Mouse (Mus musculus): Measurements from ENCODE around the gene Lrba. TPM values are rescaled to one million over a fixed set of nuclear protein-coding genes. Genes with fewer than 3 reads are reported as not detected.

The Lrba gene
- polyA plus RNA-seq, 1 experiment from 2014 or later, result 2.6 TPM

GRCm38 (mm10) chr3:86251212-86251611 is 26.7 kb downstream of the Lrba start:
- no peaks in the 10 kb centered on the region for H3K36me3 ChIP-seq (ENCODE audit: control insufficient read depth, insufficient read depth, low read length)
- H3K27ac ChIP-seq (replicated peaks), result no peak overlapping the region
- H3K9ac ChIP-seq (ENCODE audit: low read length), result no peak overlapping the region
- H3K4me2 ChIP-seq (replicated peaks; ENCODE audit: low read depth), result no peak overlapping the region
- WGBS, result 67% methylated on average over 1 of the region's 1 CpGs
- no peak for ATAC-seq (ENCODE audit: low FRiP score, low TSS enrichment)
- TF ChIP-seq EP300 (optimal IDR thresholded peaks at IDR 0.05), result no peak
- no peak for TF ChIP-seq CTCF (IDR thresholded peaks at IDR 0.05; ENCODE audit: low read depth)
- no peak for DNase-seq (ENCODE audit: low spot score)
- H3K4me1 ChIP-seq (replicated peaks; ENCODE audit: control insufficient read depth, insufficient read depth), result no peaks in the 10 kb centered on the region
- H3K27me3 ChIP-seq (ENCODE audit: control insufficient read depth, insufficient read depth, low read length), result no peaks in the 10 kb centered on the region
- H3K4me3 ChIP-seq (ENCODE audit: low read depth, low read length), result no peak overlapping the region
- no peaks in the 10 kb centered on the region for H3K9me3 ChIP-seq (ENCODE audit: control insufficient read depth, low read length)

DNA sequence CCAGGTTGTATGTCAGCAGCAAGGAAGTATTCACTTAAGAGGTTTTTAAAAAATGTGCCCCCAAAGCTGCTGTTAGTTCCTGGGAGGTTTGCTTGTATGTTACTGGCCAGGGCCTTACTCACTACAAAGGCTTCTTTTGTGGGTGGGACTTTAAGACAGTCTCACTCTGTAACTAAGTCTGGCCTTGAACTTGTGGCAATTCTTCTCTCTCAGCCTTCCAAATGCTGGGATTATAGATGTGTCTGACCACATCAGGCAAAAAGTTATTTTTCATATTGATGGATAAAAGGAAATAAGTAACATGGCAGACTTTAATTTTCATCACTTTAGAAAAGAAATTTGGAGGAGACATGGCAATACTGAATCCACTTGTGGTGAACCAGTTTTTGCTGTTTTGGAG is 28.1 kb downstream of the Lrba start:
- TF ChIP-seq CTCF (IDR thresholded peaks at IDR 0.05; ENCODE audit: low read depth) (no peak), EP300 (optimal IDR thresholded peaks at IDR 0.05) (no peak)
- H3K9me3 ChIP-seq (ENCODE audit: control insufficient read depth, low read length), result no peaks in the 10 kb centered on the region
- H3K4me1 ChIP-seq (replicated peaks; ENCODE audit: control insufficient read depth, insufficient read depth), result no peaks in the 10 kb centered on the region
- no peak overlapping the region for H3K4me2 ChIP-seq (replicated peaks; ENCODE audit: low read depth)
- H3K4me3 ChIP-seq (ENCODE audit: low read depth, low read length), result no peak overlapping the region
- DNase-seq (ENCODE audit: low spot score) (no peak), ATAC-seq (ENCODE audit: low FRiP score, low TSS enrichment) (no peak)
- no peak overlapping the region for H3K27ac ChIP-seq (replicated peaks)
- H3K27me3 ChIP-seq (ENCODE audit: control insufficient read depth, insufficient read depth, low read length), result no peaks in the 10 kb centered on the region
- no peak overlapping the region for H3K9ac ChIP-seq (ENCODE audit: low read length)
- no peaks in the 10 kb centered on the region for H3K36me3 ChIP-seq (ENCODE audit: control insufficient read depth, insufficient read depth, low read length)

- Histone ChIP-seq H3K4me2 (replicated peaks; ENCODE audit: low read depth) (no peak overlapping the region), H3K9ac (ENCODE audit: low read length) (no peak overlapping the region), H3K4me1 (replicated peaks; ENCODE audit: control insufficient read depth, insufficient read depth) (no peaks in the 10 kb centered on the region), H3K27ac (replicated peaks) (no peak overlapping the region), H3K27me3 (ENCODE audit: control insufficient read depth, insufficient read depth, low read length) (no peaks in the 10 kb centered on the region), H3K9me3 (ENCODE audit: control insufficient read depth, low read length) (no peaks in the 10 kb centered on the region), H3K36me3 (ENCODE audit: control insufficient read depth, insufficient read depth, low read length) (no peaks in the 10 kb centered on the region), H3K4me3 (ENCODE audit: low read depth, low read length) (no peak overlapping the region)
- DNase-seq (ENCODE audit: low spot score) (no peak), ATAC-seq (ENCODE audit: low FRiP score, low TSS enrichment) (no peak)
- TF ChIP-seq EP300 (optimal IDR thresholded peaks at IDR 0.05), result no peak
- no peak for TF ChIP-seq CTCF (IDR thresholded peaks at IDR 0.05; ENCODE audit: low read depth)
- 53% methylated on average over 3 of the region's 3 CpGs for WGBS
Observed at GRCm38 (mm10) chr3:86253071-86253470, 28.6 kb downstream of the Lrba start.

DNA sequence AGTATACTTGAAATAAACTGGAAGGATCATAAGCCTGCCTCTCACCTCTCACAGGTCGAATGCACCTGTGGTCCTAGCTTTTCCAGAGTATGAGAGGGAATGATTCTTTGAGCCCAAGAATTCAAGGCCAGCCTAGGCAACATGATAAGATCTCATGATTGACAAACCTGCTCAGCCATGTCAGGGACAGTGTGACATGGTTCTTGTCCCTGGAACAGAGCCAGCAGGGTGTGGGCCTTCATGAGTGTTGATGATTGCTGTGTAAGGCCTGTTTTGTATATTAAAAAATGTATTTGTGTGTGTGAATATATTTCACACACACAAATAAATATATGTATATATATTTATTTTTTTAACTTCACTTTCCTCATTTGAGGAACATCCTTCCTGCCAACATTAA is 29.3 kb downstream of the Lrba start:
- Histone ChIP-seq H3K27me3 (ENCODE audit: control insufficient read depth, insufficient read depth, low read length) (no peaks in the 10 kb centered on the region), H3K4me1 (replicated peaks; ENCODE audit: control insufficient read depth, insufficient read depth) (no peaks in the 10 kb centered on the region), H3K9ac (ENCODE audit: low read length) (no peak overlapping the region), H3K36me3 (ENCODE audit: control insufficient read depth, insufficient read depth, low read length) (no peaks in the 10 kb centered on the region), H3K27ac (replicated peaks) (no peak overlapping the region), H3K9me3 (ENCODE audit: control insufficient read depth, low read length) (no peaks in the 10 kb centered on the region), H3K4me3 (ENCODE audit: low read depth, low read length) (no peak overlapping the region), H3K4me2 (replicated peaks; ENCODE audit: low read depth) (no peak overlapping the region)
- WGBS, result 32% methylated on average over 1 of the region's 1 CpGs
- ATAC-seq (ENCODE audit: low FRiP score, low TSS enrichment) (no peak), DNase-seq (ENCODE audit: low spot score) (no peak)
- TF ChIP-seq EP300 (optimal IDR thresholded peaks at IDR 0.05), result no peak
- TF ChIP-seq CTCF (IDR thresholded peaks at IDR 0.05; ENCODE audit: low read depth), result no peak

DNA sequence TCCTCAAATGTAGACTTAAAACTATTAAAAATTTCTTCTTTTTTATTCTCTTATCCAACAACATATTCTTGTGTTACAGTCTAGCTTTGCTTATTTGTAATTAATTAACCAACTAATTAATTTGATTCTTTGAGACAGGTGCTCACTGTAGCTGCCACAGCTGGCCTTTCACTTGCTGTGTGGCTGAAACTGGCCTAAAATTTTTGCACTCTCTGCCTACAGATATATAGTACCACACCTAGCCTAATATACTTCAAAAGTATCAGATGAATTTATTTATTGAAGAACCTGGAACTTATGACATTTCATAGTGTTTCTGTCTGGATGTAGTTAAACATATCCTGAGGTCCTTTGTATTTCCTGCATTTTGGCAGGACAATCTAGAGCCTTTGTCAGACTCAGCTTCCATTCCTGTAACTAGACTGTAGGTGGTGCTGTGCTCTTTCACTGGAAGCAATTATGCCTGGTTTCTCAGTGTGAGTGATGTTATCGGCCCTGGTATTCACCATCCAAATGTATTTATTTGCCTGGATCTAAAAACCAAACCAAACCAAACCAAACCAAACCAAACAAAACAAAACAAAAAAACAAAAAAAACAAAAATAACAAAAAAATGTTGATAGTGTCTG is 43.7 kb downstream of the Lrba start:
- Histone ChIP-seq H3K27me3 (ENCODE audit: control insufficient read depth, insufficient read depth, low read length) (no peaks in the 10 kb centered on the region), H3K4me1 (replicated peaks; ENCODE audit: control insufficient read depth, insufficient read depth) (no peaks in the 10 kb centered on the region), H3K27ac (replicated peaks) (no peak overlapping the region), H3K4me3 (ENCODE audit: low read depth, low read length) (no peak overlapping the region), H3K36me3 (ENCODE audit: control insufficient read depth, insufficient read depth, low read length) (no peaks in the 10 kb centered on the region), H3K9me3 (ENCODE audit: control insufficient read depth, low read length) (no peaks in the 10 kb centered on the region), H3K9ac (ENCODE audit: low read length) (no peak overlapping the region), H3K4me2 (replicated peaks; ENCODE audit: low read depth) (no peak overlapping the region)
- WGBS, result 9% methylated on average over 1 of the region's 1 CpGs
- DNase-seq (ENCODE audit: low spot score), result no peak
- TF ChIP-seq EP300 (optimal IDR thresholded peaks at IDR 0.05) (no peak), CTCF (IDR thresholded peaks at IDR 0.05; ENCODE audit: low read depth) (peak; percentile 87)
- ATAC-seq (ENCODE audit: low FRiP score, low TSS enrichment), result no peak

DNA sequence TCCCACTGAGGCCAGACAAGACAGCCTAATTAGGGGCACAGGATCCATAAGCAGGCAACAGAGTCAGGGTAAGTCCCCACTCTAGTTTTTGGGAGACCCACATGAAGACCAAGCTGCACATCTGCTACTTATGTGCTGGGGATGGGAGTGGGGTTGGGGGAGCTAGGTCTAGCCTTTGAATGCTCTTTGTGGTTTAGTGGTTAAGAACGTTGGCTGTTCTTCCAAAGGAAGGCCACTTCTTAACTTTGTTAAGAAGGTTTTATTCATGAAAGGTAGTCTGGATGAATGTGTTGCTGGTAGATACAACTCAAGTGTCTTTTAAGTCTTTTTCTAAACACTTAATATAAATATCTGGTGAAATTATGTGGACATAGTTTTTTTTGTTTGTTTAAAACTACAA is 51.2 kb downstream of the Lrba start:
- Histone ChIP-seq H3K9me3 (ENCODE audit: control insufficient read depth, low read length) (no peaks in the 10 kb centered on the region), H3K9ac (ENCODE audit: low read length) (no peak overlapping the region), H3K27ac (replicated peaks) (no peak overlapping the region), H3K36me3 (ENCODE audit: control insufficient read depth, insufficient read depth, low read length) (no peaks in the 10 kb centered on the region), H3K27me3 (ENCODE audit: control insufficient read depth, insufficient read depth, low read length) (no peaks in the 10 kb centered on the region), H3K4me1 (replicated peaks; ENCODE audit: control insufficient read depth, insufficient read depth) (no peaks in the 10 kb centered on the region), H3K4me3 (ENCODE audit: low read depth, low read length) (no peak overlapping the region), H3K4me2 (replicated peaks; ENCODE audit: low read depth) (no peak overlapping the region)
- no peak for ATAC-seq (ENCODE audit: low FRiP score, low TSS enrichment)
- no peak for DNase-seq (ENCODE audit: low spot score)
- TF ChIP-seq EP300 (optimal IDR thresholded peaks at IDR 0.05) (no peak), CTCF (IDR thresholded peaks at IDR 0.05; ENCODE audit: low read depth) (no peak)
- WGBS, result 76% methylated on average over 1 of the region's 1 CpGs
